Mouse (Mus musculus) retina, postnatal 7 days (tissue): ENCODE results near the gene Exoc6.

ENCODE experiments used
- DNase-seq: peaks from one replicate; pipeline ENCODE4 v3.0.0-alpha.2; 2012; ENCODE audit warnings: low read depth, low spot score

Exoc6 gene

DNA sequence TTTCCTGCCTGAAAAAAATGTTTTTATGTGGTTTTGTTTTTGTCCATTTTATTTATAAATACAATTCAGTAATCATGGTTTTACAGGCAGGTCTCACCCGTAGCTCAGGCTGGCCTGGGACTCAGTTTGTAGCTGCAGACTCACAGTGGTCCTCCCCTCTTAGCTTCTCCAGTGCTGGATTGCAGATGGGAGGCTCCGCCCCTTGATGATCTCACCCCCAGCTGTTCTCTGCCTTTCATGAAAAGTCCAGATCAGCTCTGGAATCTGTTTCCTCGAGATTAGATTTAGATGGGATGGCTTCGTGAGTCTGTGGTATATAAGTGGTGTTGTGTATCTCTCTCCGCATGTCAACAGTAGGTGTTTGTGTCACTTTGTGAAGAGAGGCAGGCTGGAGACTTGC lies 24.6 kb downstream of the Exoc6 start:
- DNase-seq = no peak

DNA sequence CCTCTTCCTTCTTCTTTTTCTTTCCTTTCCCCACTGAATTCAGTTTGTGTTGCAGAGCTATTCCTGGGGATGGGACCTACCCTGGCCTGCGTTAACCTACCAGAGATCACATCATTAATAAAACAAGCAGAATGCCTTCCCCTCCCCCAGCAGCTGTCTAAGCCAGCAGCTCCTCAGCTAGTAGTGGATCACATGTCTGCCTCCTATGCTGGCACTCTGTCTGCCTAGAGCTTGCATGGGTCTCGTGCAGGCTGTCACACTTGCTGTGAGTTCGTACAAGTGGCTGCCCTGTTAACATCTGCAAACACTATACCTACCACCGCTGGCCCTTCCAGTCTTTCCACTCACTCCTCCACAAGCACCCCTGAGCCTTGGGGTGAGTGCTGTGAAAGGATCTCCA lies 29.4 kb downstream of the Exoc6 start:
- no peak for DNase-seq

DNA sequence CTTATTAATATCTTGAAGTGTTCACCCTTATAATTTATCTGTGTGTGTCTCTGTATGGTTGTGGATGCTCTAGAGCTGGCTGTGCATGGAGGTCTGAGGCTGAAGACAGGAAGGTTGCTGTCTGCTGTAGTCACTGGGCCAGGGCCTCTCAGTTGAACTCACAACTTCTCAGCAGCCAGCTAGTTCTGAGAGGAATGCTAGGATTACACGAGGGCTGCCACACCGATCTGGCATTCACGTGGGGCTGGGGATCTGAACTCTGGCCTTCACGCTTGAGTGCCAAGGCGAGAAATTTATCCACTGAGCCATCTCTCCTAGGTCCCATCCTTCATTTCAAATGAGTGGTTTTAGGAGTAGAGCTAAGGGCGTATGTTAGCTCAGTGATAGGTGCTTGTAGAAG lies 30.2 kb downstream of the Exoc6 start:
- no peak for DNase-seq

DNA sequence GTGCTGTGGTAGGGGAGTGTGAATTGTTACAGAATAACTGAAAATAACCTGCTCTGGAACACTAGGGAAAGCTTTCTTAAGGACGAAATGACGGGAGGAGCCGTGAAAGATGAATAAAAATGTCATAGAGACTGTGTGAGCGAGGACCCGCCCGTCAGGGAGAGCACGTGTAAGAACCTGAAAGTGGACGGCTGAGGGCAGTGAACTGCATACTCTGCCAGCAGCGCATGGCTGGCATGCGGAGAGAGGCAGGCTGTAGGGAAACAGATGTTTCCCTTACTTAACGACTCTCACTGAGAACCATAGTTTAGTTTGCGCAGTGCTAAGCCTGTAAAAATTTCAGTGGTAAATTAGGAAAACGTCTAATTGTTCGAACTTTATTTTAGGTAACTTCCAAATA lies 35.0 kb downstream of the Exoc6 start:
- DNase-seq = no peak

DNA sequence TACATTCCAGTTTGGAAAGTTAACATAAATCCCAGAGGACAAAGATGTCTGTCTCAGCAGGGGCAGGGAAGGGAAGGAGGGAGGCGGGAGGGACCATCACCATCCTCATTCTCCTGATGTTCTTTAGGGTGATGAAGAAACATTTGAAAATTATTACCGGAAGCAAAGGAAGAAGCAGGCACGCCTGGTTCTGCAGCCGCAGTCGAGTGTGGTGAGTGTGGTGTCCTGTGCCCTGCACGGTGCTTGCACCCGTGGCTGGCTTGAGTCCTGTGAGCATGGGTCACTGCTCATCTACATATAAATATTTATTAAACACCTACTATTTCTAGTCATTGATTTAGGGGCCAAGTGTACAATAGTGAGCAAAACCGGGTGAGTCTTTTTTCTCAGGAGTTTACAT lies 35.5 kb downstream of the Exoc6 start:
- no peak for DNase-seq

DNA sequence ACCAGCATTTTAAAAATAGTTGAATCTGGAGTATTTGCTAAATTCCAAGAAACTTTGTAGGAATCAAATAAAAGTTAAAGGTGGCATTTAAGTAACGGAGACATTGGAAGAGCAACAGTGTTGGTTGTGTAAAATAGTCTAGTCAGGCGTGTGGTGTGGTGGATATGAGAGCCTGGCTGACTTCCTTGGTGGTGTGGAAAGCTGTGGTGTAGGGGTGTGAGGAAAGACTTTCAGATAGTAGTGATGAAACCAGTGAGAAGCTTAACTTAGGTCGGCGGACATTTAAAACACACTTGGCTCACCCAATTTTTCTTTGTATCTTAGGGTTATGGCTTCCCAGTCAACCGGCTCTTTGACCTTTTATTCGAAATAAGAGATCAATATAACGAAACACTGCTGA lies 40.3 kb downstream of the Exoc6 start:
- DNase-seq = no peak

DNA sequence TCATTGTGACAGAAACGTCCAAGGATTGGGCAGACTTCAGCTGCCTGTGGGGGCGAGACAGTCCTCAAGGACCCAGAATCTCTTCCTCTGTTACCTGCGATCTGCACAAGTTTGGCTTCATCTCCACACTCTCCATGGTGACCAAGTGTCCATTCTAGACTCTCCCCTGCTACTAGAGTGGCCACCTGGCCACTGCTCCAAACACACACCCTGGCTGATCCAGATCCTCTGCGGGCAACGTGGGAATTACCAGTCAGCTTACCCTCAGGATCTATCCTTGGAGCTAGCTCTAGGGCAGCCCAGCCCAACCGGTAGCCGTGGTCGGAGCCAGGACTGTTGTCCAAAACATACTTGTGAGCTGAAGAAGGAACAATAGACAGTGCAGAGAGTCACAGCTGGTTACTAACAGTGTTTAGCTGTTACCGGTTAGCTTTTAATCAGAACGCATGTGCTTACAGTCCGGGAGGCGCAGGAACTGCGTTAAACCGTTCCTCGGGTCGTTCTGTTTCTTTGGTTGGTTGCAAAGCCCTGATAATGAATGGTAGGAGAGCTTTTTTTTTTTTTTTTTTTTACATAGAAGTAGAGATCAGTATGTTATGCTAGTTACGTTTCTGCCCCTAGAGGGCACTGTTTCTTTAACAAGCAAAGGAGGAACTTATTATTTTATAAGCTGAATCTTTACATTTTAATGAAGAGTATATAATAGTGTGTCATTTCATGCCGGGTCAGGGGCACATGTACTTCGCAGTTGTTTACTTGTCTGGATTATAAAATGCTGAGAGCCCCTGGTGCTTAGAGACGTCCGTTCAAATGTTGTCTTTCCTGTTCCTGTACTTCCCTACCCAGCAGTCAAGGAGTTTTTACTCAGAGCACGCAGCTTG lies 52.0 kb downstream of the Exoc6 start:
- DNase-seq = peak; percentile 51

DNA sequence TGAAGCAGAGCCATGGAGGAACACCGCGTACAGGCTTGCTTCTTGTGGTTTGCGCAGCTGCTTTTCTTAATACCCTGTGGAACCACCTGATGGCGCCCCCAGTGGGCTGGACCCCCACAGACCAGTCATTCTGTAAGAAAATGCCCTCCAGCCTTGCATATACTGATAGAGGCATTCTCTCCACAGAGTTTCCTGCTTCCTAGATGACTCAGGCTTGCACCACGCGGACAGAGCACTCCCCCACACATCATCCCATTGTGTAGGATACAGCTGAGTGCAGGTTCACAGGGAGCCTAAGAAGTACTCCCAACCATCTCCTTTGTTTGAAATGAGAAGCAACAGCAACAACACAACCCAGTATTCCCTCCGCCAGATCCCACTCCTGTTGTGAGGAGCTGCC lies 59.8 kb downstream of the Exoc6 start:
- no peak for DNase-seq

DNA sequence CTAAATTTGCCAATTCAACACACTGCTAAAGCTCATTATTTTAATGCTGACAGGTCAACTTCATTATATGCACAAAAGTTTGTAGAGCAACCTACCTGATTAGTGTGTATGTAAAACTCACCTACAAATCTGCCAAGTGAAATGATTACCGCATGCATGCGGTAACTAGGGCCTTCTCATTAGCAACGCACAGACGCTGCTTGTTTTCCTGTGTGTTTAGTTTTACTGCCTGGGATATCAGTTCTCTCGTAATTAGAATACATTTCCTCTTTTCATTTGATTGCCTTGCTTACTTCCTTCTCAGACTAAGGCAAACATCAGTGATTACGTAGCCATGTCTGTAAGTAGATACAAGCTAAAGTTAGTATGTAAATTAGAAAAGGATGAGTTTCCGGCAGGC lies 62.7 kb downstream of the Exoc6 start:
- no peak for DNase-seq

DNA sequence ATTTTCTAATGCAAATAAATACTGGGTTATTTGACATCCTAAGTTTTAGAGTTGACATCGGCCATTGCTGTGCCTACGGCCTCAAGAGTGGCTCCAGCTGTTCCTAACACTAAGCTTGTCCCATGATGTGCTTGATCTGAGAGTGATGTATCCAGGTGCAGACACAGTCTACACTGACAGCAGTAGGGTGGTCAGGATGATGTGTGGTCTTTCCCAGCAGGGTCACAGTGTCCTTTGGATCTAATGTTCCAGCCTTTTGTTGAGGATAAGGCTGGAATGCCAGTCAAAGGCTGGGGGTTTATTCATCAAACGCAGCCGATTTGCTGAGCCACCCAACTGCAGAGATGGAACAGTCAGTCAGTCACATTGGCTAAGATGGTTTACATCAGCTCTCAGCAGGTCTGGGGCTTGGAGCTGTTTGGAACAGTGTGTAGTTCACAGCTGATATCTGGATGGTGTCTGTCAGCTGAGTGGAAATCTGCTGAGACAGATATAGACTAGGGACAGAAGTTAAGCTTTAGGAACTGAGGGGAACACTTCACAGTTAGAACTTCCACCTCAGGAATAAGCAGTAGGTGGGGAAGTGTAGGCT lies 64.9 kb downstream of the Exoc6 start:
- no peak for DNase-seq

DNA sequence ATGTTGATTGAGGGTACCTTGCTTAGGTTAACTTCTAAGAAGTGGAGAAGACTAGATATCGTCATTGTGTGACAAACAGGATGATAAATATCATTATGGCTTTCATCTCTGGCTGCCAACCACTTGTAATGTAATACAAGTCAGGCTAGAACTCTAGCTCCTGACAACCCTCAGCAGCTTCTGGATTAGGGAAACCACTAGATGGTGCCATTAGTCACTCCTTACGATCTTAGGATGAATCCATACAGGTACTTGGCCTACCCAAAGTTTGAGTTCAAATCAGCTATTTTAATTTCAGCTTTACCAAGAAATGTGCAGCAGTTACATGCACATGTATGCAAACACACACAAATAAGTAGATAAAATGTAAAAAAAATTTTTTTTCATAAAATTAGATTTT lies 97.8 kb downstream of the Exoc6 start:
- no peak for DNase-seq

DNA sequence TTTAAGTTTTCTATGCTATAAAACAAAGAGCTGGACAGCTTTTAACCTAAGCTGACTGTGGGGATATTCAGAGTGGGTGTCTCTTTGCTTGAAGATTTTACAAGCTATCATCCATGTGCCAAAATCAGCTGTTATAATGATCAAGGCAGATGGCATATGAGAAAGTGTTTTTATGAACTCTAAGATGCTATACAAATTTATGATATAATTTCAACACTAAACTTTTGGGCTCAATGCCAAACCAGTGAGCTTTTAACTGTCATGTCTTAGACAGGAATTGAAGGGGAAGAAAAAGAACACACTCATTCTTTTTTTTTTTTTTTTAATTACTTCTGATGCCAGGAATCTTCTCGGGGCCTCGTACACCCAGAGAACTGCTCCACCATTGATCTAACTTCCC lies 100.3 kb downstream of the Exoc6 start:
- DNase-seq = no peak

DNA sequence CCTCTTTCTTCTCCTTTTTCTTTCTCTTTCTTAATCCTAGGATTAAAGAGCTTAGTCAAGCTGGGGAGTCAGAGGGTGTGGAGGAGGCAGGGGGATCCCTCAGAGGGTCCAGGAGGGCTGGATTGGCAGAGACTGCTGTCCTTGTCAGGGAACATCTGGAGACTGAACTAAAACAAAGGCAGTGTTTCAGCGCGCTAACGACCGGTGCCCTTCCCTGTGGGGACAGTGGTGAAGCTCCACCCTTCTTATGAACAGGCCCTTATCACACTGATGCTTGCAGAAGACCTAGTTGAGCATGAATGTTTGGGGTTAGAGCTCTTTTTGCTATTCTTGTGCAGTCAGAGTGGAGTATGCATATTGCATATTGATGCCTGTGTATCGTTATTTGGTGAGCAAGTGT lies 103.8 kb downstream of the Exoc6 start:
- no peak for DNase-seq

DNA sequence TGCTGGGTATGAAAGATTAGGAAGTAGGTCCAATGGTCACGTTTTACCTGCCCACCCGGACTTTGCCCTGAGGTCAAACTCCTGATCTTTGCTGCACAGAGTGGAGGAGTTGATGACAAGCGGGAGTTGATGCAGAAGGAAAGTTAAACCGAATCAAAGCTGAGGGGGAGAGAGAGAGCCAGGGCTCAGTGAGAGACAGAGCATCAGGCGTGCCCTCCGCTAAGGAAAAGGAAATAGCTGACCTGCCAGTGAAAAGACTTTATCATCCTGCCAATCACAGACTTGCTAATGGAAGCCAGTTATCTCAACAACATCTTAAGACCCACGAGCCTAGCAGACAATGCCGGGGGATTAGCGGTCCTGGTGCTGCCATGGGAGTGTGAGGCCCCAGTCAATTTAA lies 106.2 kb downstream of the Exoc6 start:
- DNase-seq = no peak

DNA sequence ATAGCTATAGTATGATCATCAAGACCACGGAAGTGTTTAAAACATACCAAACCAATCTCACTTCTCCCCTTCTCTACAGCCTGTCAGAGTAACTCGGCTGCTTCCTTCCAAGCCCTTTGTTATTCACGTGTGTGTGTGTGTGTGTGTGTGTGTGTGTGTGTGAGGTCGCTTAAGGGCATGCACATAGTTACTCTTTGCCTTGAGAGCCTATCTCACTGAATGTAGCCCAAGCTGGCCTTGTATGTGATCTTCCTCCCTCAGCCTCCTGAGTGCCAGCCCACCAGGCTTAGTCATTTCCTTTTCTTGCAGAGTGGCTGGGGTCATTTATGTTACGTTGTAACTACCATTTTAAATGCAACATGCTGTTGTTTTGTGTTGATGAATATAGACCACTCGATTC lies 115.0 kb downstream of the Exoc6 start:
- no peak for DNase-seq

DNA sequence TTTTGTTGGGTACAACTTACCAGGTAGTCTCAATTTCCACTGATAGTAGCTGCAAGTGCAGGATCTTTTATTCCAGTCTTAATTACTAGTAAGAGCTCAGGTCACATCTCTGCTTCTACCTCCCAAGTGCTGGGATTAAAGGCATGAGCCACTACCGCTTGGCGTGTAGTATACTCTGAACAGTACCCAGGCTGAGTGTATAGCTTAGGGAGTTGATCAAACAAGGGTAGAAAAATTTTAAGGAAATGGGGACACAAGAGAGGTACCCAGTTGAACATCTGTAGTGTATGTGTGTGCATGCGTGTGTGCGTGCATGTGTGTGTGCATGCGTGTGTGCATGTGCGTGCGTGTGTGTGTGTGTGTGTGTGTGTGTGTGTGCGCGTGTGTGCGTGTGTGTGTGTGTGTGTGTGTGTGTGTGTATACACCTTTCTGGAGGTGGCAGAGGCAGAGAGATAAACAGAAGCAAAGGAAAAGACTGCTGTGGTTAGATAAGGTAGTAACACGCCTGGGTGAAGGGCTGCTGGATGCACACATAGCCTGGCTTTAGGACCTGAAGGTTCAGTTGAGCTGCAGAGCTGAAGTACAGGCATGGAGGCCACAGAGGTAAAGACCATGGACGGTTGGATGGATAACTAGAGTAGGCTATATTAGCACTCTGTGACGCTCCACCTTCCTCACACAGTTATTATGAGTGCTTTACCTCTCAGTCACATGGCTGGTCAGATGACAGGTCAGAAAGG lies 117.8 kb downstream of the Exoc6 start:
- no peak for DNase-seq

DNA sequence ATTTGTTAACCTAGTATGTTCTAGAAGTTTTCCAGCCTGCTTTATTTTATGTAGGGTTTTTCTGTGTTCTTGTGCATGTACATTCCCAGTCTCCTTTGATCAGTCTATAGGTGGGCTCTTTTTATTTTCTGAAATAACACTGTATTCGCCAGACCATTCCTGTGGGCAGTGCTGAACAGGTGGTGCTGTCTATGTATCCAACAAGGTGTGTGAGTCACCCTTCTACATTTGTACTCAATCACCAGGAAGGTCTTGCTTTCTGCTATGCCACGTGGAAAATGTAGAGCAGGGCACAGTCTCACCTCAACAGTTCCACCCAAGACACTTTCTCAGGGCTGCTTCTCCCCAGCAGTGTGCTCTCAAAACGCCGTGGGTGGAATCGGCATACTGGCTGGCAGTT lies 118.4 kb downstream of the Exoc6 start:
- no peak for DNase-seq

DNA sequence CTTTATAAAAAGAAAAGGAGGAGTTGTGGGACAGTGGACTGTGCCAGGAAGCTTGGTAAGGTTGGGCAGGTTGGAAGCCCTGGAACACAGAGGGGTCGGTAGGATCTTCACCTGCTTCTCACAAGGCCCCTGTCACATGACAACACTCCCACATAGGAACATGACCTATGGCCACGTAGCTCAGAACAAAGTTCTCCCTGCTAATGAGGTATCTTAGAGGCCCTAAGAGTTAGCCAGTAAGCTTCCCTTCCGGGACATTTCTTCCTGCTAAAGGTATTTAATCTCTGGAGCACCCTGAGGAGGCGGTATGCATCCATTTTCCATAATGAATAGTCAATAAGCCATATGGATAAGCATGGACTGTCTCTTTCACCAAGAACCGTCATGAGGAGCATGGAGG lies 119.3 kb downstream of the Exoc6 start:
- DNase-seq = no peak

DNA sequence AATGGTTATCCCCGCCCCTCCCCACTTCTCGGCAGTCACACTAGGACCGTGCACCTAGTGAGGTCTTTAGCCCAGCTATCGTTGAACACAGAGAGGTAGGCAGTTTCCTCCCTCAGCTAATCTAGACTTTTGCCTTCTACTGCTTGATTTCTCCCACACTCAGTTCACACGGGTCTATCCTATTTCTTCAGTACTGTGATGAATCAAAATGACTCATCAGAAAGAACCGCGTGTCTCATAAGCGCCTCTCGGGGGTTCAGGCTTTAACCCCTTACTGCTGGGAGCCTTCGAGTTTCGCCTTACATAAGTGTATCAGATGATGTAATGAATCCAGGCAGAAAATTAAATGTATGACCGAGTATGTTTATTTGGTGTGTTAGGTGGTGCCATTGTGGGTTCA lies 123.2 kb downstream of the Exoc6 start:
- no peak for DNase-seq

DNA sequence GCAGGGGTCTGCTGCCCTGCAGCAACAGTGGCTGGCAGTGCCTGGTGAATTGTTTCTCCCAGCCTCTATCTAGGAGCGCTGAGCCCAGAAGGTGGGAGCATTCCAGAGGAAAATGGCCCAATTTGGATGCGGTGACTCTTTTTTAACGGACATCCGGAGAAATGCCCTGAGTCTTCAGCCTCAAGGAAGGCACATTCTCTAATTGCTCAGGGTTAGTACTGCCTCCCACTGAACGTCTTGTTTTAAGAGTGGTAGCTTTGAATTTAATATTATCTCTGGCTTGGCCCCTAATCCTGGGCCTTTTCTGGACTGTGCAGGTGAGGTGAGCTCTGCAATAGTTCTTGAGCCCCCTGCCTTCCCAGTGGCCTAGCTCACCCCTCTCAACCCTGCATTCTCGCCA lies 135.1 kb downstream of the Exoc6 start, which contains the start of gene Cyp26c1:
Cyp26c1 (plus strand) TSS at position 301 of the 400 bp plus-strand sequence.
- no peak for DNase-seq

DNA sequence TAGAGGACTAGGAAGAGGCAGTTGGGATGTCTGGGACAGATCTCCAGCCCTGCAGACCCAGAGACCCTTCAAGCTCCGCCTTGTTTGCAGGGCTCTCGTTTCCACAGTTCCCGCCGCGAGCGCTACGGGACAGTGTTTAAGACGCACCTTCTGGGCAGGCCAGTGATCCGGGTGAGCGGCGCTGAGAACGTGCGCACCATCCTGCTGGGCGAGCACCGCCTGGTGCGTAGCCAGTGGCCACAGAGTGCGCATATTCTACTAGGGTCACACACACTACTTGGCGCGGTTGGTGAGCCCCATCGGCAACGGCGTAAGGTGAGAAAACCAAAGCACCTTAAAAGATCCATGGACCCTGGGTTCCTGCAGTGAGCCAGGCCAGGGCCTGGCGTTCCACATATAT lies 136.1 kb downstream of the Exoc6 start:
- DNase-seq = no peak

DNA sequence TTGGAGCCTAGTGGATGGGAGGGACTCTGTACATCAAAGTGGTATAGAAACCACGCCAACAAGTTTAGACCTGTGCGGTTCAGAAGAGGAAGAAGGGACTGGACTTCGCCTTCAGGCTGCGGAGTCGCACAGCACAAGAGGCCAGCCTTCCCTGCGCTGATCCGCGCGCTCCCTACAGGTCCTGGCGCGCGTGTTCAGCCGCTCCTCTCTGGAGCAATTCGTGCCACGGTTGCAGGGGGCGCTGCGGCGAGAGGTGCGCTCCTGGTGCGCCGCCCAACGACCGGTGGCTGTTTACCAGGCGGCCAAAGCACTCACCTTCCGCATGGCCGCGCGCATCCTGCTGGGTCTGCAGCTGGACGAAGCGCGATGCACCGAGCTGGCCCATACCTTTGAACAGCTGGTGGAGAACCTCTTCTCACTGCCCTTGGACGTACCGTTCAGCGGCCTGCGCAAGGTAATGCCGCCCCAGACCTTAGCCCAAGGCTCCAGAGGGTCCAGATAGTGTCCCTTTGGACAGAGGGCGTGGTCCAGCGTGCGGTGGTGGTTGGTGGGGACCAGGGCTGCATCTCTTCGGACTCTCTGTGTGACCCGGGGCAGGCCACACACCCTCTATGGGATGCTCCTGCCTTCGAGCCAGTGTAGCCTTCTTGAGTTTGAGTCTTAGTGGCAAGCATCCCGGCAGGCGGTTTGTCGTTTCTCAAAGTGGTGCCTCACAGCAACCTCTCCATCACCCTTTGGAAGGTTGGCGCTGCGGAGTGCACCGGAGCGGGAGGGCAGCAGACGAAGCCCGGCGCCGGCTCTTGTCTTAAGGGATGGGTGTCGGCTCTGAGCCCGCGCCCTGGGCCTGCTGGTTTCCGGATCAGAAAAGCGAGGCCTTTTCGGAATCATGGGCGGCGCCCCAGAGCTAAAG lies 137.0 kb downstream of the Exoc6 start:
- DNase-seq = no peak
